Mouse (Mus musculus): ENCODE measurements around the gene Gm853.
A peak's percentile ranks its signal among the peaks of the same experiment; 100 is the strongest.
"Not testable (repeated sequence)": the region's sequence is repeated elsewhere in the genome, so short reads cannot be mapped to it uniquely, and the experiment has no call there.

The Gm853 gene

DNA sequence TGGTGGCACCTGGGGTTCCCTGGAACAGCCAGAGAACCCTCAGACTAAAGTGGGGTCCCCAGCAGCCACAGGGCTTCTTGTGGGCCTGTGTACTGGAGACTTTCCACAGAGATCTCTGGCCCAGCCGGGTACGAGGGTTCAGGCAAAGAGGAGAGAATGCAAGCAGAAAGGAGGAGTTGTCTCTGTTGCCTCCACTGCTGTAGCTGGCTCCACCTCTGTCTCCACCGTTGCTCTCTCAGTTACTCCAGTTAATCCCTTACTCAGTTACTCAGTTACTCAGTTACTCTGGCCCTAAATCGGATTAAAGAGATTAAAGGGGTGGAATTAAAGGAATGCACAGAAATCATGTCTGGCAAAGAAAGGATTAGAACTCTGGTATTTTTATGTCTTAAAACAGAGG, at the start of gene Gm853:
Gene Gm853, minus strand, starts transcription at position 223 of the 400 bp plus-strand sequence.
- no peak for DNase-seq

DNA sequence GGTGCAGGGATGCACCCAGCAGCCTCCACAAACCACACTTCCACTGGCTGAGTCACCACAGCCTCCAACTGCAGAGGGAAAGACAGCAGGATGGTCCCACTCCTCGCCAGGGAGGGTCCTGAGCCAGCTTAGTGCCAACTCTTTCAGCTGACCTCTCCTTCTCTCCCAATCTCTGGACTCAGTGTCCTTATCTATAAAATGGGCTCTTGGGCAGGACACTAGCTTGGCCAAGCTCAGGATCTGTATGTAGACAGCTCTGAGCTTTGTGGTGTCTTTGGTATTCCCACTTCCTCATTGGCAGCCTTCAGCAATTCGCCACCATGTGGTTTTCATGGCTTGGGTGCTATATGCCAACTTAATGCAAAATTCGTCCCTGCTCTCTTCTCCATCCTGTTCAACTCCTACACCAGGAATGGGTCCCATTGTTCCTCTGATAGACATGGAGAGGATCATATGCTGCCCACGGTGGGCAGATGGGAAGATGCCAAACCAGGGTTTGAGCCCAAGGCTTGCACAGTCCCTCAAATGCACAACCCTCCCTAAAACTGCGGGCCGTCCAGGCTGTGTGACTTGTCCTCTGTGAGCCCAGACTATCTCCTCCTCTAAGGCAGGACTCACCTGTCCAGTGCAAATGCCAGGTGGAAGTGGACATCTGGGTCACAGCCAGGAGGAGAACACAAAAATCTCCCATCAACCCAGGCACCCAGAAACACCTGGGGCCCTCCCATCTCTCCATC, 48.6 kb upstream of the Gm853 start:
- DNase-seq = no peak

DNA sequence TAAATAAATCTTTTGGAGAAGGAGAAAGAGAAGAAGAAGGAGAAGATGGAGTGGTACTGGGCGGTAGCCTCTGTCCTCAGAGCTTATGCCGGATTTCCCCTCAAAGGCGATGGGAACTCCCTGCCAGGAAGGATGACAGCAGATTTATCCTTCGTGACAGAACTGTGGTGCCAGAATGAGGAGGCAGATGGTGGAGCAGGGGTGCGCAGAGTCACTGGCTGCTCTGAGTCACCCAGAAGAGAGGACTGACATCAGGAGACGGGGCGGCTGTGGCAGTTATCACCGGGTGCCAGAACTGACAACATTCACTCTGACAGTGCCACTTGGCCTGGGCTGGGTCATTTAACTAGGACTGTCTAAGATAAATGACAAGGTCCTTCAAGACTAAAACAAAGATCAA, 47.9 kb upstream of the Gm853 start:
- DNase-seq = peak; percentile 77 to 85

DNA sequence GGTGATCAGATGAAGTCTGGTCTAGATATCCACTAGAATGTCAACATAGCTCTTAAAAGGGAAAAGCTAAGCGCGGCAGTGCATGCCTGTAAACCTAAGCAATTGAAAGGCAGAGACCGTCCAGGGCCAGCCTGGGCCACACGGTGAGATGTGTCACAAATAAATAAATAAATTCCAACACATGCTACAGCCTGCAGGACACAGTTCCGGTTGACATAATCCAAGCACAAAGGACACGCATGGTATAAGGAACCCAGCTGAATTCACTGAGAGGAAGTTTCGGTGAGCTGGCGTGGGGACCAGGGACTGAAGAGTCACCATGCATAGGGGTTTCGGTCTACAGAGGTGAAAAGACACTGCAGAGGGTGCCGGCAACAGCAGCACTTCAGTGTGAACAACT, 46.5 kb upstream of the Gm853 start:
- DNase-seq = peak in 1 of 2 experiments; percentile 39

DNA sequence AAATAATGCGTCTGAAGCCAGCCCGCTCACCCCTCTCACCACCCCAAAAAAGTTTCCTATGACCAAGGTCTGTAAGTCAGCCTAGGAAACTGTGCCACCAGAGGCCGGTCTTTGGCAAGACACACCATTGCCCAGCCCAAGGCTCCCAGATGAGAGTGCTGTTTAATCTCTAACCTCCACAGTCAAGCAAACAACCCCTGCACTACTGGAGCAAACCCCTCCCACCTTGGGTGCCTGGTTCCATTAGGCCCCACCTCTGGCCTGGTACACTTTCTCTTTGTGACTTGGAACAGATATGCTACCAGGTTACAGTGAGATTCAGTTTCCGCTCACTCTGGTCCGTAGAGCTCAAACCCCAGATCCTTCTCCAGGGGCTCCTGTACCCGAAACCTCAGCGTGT, 44.9 kb upstream of the Gm853 start:
- DNase-seq = no peak

DNA sequence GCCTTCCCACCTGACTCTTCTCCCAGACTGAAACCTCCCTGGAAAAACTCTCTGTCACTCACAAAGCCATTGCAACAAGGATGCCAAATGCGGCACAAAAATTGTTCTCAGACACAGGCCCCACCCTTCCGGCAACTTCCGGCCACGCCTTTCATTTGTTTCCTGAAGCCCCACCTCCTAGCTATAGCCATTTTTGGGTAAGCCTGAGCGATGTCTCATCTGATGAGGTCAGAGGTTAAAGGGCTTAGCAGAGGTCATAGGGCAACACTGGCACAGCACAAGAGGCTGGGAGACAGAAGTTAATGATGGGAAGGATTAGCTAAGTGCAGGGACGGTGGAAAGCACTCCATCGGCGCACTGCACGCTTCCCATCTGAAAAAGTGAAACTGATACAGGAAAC, 44.4 kb upstream of the Gm853 start:
- DNase-seq = no peak

DNA sequence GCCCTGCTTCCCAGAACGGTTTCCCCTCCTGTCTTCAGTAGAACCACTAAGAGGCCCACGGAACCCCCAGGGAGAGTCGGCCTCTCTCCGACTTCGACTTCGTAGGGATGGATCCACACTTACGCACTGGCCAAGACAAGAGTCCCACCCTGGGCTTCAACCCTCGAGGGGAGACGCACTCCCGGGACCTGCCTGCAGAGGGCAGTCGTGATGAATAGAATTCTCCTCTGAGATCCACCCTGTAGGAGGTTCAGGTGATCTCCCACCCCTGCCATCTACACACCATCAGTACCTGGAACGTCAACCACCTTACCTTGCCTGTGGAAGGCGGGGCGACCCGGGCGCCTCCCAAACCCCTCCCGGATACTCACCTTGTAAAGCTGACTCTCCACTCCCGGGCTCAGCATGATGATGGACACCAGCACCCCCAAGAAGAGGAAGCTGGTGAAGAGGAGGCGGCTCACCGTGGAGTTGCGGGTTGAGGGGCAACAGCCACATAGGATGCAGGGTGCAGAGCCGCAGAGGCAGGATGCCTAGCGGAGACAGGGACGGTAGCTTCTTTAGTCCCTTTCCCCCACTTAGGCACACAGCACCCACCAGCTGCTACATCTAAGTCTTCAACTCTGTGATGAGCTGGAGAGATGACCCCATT, 42.6 kb upstream of the Gm853 start:
- peak; percentile 75 to 84 for DNase-seq

DNA sequence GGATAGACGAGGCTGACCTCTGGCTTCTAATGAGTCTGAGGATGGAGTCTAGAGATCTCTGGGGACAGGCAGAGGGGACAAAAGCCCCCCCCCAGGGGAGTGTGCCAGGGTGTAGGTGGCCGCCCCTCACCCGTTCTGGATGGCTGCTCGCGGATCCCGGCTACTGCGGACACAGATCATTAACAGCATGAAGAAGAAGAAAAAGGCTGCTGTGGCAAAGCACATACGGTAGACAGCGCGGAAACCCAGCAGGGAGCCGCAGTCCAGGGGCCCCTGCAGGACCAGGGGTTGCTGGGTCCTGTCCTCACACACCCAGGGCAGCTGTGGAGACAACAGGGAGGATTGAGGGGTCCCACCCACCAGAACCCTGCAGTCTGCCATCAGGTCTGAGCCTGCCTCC, 41.9 kb upstream of the Gm853 start:
- DNase-seq = no peak

DNA sequence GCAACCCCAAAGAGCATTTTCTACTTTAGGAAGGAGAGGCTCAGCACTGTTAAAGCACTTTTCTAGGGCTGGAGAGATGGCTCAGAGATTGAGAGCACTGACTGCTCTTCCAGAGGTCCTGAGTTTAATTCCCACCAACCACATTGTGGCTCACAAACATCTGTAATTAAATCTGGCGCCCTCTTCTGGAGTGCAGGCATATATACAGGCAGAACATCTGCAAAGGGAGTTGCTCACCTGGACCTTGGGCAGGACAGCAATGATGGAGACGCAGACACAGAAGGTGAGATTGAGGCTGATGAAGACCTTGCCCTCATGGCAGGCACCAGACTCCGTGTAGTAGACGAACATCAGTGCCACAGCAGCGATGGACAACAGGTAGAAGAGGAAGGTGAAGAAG, 38.2 kb upstream of the Gm853 start:
- no peak for DNase-seq

DNA sequence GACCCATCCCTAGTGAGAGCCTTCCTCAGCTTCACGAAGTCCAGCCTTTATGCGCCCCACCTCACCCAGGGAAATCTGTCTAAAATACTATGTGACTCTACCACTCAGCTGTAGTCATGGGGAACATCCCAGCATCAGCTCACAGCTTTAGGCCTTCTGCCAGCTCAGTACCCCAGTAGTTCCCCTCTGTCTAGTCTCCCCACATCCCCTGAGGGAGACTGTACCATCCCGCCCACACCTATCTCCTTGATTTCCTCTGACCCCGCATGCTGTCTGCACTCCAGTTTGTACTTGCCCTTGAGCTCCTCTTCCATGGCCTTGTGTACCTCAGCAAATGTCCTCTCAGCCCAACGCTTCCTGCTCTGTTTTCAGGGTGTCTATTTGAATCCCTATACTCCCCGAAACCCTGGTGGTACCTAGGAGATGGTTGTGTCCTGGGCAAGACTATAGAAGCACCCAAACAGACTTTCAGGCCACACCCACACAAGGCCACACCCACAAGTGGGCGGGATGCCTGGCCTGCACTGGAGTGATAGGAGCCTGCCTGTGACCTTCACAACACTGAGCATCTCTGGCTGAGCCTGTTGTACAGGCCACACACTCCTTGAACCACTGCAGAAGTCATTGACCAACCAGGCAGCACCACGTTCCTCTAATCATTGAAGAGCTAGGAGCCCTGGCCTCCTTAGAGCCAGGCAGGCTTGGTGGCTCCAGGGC, 30.4 kb upstream of the Gm853 start:
- no peak for DNase-seq

DNA sequence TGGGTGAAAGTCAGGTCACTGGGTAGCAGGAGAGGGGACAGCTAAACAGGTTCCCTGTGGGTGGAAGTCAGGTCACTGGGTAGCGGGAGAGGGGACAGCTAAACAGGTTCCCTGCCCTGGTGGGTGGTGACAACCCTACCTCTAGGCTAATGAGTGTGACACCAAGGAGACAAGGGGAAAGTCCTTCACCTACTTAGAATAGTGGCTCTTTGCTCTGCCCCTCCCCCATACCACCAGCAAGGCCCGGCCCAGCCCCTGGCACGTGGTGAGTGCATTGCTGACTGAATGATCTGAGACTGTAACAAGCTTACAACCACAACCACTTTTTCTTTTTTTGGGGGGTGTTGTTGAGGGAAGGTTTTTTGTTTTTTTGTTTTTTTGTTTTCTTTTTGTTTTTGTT, 29.6 kb upstream of the Gm853 start:
- no peak for DNase-seq

DNA sequence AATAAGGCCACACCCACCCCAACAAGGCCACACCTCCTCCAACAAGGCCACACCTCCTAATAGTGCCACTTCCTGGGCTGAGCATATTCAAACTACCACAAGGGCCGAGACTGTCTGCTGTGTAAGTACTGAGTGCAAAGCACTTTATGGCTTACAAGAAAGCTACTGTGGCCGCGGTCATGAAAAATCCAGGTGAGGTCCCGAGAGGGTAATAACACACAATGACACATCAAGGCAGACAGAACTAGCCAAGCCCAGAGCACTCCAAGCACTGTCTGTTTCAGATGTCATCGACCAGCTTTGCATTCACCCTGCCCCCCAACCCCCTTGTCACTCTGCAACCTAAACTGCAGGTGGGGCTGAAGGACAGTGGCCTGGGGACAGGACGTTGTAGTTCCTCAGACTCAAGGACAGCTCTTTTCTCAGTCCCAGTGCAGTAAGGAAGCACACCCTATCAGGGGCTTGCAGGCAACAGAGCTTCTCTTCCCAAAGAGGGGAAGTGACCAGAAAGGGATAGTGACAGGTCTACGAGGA, 29.0 kb upstream of the Gm853 start:
- no peak for DNase-seq

DNA sequence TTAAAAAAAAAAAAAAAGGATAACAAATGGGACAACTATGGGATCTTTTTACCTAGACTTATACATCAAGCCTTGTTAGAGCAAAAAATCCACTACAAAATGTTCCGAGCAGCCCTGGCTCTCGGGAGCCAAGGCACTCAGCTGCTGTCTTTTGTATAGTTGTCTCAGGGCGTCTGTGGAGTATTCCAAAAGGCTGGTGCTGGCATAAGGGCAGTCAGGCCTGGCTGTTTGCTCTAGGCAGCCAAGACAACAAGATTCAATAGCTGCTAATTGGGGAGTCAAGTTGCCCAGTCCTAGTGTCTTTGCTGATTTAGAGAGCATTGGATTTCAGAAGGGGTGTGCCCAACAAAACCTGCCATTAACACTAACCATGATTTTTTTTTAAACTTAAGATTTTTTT, 26.4 kb upstream of the Gm853 start:
- DNase-seq = no peak

DNA sequence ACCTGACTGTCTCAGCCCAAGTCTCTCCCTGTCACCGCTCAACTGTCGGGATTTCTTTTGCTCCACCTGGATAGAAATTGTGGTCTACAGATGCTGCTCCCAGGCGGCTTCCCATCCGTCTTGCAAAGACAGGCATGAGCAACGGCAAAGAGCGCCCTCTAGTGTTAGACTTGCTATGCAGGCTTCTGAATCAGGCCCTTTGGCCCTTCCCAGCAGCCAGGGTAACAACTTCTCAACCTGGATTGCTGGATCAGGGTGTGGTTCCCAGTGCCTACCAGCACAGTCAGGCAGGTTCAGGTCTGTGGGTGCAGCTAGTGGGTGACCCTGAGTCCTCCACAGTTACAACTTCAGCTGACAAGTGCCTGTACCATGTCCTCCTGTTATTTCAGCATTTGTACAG, 23.9 kb upstream of the Gm853 start:
- DNase-seq = peak; percentile 76

DNA sequence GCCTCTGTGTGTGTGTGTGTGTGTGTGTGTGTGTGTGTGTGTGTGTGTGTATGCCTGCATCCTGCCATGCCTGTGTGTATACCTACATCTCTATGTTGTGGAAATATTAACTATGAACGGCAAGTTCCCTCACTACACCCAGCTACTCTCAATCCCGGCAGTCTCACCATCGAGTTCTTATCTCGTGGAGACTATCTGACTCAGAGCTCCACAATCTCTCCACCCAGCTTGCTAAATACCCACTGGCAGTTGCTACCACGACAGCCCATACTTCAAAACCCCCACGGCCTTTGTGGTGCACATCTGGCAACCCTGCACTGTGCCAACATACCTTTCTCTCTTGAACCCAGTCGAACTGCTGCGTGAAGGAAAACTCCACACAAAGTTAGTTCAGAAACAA, 22.5 kb upstream of the Gm853 start:
- DNase-seq = no peak

DNA sequence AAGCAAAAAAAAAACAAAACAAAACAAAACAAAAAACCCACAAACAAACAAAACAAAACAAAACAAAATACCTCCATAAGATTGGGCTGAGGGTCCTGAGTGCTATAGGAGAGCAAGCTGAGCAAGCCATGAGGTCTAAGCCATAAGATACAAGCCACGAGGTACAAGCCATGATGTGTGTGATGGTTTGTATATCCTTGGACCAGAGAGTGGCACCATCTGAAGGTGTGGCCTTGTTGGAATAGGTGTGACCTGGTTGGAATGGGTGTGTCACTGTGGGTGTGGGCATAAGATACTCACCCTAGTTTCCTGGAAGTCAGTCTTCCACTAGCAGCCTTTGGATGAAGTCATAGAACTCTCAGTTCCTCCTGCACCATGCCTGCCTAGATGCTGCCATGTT, 21.4 kb upstream of the Gm853 start:
- not testable (repeated sequence) for DNase-seq

DNA sequence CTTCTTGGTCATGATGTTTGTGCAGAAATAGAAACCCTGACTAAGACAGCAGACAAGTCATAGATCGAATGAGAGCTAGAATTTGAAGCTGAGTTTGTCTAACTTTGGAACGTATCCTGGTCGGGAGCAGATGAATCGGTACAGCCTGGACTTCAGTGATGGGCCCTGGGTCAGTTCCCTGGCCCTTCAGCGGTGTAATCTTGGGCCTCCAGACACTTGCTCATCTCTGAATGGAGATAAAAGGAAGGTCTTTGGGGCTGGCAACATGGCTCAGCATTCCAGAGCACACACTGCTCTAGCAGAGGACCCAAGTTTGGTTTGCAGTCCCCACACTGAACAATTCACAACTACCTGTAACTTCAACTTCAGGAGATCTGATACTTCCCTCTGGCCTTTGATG, 20.8 kb upstream of the Gm853 start:
- DNase-seq = no peak

DNA sequence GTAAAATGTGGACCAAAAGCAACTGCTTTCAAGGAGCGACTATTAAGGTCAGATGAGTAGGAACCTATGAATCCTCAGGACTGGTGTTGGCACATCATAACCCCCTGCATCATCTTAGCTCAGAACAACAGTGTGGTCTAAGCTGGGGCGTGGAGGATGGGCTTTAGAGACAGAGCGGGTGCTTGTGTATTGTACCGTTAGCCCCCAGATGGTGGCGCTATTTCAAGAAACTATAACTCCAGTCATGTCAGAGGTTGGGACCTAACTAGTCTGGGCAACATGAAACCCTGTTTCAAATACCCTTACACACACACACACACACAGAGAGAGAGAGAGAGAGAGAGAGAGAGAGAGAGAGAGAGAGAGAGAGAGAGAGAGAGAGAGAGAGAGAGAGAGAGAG, 18.5 kb upstream of the Gm853 start:
- no peak for DNase-seq

DNA sequence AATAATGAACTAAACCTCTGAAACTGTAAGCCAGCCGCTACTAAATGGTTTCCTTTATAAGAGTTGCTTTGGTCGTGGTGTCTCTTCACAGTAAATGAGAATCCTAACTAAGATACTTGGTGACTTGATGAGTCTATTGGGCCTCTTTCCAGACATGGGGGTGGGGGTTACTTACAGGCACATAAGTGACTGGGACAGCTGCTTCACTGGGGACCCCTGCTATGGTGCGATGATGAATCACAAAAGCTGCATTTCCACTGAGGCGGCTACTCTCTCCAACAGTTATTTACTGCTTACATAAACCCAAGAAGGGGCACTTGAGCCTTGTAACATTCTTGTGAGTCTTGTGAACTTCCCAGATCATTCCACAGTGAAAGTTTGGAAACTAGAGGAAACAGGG, 15.4 kb upstream of the Gm853 start:
- DNase-seq = no peak

DNA sequence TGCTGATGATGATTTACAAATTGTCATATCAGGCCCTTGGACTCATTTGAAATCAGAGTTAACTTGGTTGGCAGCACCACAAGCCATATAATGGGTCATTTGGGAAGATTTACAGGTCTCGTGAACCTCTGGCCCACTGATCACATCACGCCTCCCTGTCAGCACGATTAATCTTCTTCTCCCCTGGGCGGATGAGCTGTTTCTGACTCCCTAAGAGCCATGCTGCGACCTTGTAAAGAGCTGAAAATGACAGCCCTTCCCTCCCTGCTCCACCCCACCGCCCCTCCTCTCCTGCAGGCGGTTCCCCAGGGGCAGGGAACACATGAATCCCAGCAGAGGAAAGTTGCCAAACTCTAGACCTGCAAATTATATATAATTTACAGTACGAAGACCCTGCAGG, 14.2 kb upstream of the Gm853 start:
- no peak for DNase-seq

DNA sequence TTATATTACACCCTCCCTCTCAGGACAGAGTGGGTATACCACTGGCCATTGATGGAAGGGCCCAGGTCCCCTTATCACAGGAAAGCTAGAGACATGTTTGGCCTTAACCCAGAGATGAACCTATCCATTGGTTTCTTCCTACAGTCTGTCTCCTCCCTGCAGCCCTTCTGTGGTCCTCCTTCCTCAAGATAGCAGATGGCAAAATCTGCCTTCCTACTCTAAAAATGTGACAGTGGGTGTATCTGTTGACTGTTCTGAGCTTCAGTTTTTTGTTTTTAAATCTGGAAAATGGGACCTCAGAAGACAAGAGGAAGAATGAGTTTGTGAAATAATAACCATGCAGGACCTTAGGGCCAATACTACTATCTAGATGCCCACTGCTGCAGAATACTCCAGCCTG, 1.9 kb upstream of the Gm853 start:
- DNase-seq = no peak

DNA sequence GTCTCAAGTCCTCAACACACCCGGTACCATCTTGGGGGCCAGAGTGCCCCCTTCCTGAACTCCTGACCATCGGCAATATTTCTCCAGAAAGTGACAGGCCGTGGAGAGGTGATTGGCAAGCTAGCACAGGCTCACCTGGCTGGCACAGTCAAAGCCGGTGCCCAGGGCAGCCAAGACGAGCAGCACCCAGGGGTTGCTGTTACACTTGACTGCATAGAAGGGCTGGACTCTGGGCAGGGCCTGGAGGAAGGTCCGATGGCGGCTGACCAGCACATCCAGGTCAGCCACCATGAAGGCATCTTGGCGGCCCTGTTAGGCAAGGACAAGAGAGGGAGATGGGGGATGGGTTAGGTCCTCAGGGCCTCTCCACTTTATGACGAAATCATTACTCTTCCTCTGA, 2.0 kb downstream of the Gm853 start:
- DNase-seq = no peak

DNA sequence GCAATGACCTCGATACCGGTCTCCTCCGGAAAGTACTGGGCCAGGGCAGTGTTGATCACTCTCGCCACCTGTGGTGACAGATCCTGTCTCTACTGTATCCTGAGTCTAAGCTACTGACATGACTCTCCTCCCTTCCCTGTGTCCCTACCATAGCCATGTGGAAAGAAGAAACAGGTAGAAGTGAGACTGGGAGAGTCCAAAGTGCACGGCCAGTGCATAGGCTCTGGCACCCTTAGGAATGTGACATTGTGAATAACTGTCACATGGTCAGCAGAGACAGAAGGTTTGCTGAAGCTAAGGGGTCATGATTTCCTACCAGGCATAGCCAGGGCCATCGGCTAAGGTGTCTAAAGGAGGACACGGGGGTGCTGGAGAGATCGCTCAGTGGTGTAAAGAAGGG, 6.8 kb downstream of the Gm853 start:
- no peak for DNase-seq

DNA sequence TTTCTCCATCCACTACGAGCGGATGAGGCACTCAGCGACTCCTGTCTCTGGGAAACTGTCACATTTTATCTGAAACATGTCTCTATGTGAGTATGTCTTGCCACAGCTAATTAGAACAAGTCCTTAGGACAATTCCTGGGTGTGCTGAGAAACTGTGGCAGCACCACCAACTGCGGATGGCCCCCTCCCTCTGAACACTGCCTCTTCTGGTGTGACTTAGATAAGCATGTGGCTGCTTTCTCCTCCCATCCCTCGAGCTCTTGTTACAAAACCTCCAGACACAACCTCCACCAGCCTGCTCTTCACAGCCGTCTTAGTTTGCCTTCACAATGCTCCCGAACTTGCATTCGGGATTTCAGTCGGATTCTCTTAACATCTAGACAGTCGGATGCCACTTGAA, 8.3 kb downstream of the Gm853 start:
- DNase-seq = no peak

All from cerebellum, adult 18-20 months (tissue).